Mouse (Mus musculus) midbrain, embryonic 14.5 days (tissue): ENCODE data around the gene Btbd9. TPM values are rescaled to one million over a fixed set of nuclear protein-coding genes. Genes with fewer than 3 reads are reported as not detected.
"Not testable (repeated sequence)": the region's sequence is repeated elsewhere in the genome, so short reads cannot be mapped to it uniquely, and the experiment has no call there.

ENCODE experiments used
- ATAC-seq: fragments of 200-750 bp; cut with Nextera tagmentation; 2 replicates; pipeline ENCODE4 v1.8.0; 2017; ENCODE audit warnings: moderate number of reproducible peaks, moderate library complexity; ENCODE audit not compliant: low FRiP score, low TSS enrichment
- DNase-seq: peaks from one replicate; pipeline ENCODE4 v3.0.0-alpha.2; 2015
- H3K27ac ChIP-seq: fragments of 300-500 bp; sonication (generic); replicated peaks from 2 replicates; pipeline ENCODE4 v1.5.1; 2014; ENCODE audit warnings: mild to moderate bottlenecking, low read depth, low read length, moderate library complexity
- H3K27me3 ChIP-seq: fragments of 300-500 bp; sonication (generic); 2 replicates; pipeline ENCODE4 v1.6.1; 2014; ENCODE audit warnings: low read length, control low read depth, mixed read lengths; ENCODE audit not compliant: control insufficient read depth, insufficient read depth
- H3K36me3 ChIP-seq: fragments of 300-500 bp; sonication (generic); 2 replicates; pipeline ENCODE4 v1.6.1; 2014; ENCODE audit warnings: low read length, control low read depth; ENCODE audit not compliant: control insufficient read depth, insufficient read depth
- H3K4me1 ChIP-seq: fragments of 300-500 bp; sonication (generic); 2 replicates; pipeline ENCODE4 v1.6.1; 2014; ENCODE audit warnings: mild to moderate bottlenecking, antibody characterized with exemption, low read length, control low read depth; ENCODE audit not compliant: control insufficient read depth, insufficient read depth
- H3K4me2 ChIP-seq: fragments of 300-500 bp; sonication (generic); 2 replicates; pipeline ENCODE4 v1.6.1; 2014; ENCODE audit warnings: mild to moderate bottlenecking, low read length, moderate library complexity
- H3K4me3 ChIP-seq: fragments of 300-500 bp; sonication (generic); replicated peaks from 2 replicates; pipeline ENCODE4 v1.5.1; 2014; ENCODE audit warnings: low read depth, low read length
- H3K9ac ChIP-seq: fragments of 300-500 bp; sonication (generic); replicated peaks from 2 replicates; pipeline ENCODE4 v1.6.1; 2014; ENCODE audit warnings: mild to moderate bottlenecking, low read length, moderate library complexity
- H3K9me3 ChIP-seq: fragments of 300-500 bp; sonication (generic); 2 replicates; pipeline ENCODE4 v1.6.1; 2016; ENCODE audit warnings: low read length, control low read depth, mixed read lengths; ENCODE audit not compliant: control insufficient read depth
- WGBS: fragments of 180-500 bp; shearing (Covaris S2); extraction: QIAGEN DNeasy Blood & Tissue Kit; methylation state at CpG from one replicate; pipeline ENCODE4 v1.1.7; 2014; 5-methylcytosine and 5-hydroxymethylcytosine counted together
- polyA plus RNA-seq: library from polyadenylated mRNA; unstranded; fragments of >200 nt; fragmentation: Nextera tagmentation; extraction: Ambion mirVana; gene quantifications from 2 replicates; pipeline ENCODE4 v1.2.1, GENCODE M21; 2014

Btbd9 gene
- polyA plus RNA-seq, 1 experiment from 2014 or later = 140 TPM

GRCm38 (mm10) chr17:30530542-30530940 lies 45.7 kb downstream of the Btbd9 start:
- WGBS = 71% methylated on average over 4 of the region's 4 CpGs
- Histone ChIP-seq H3K9me3 (no peaks in the 10 kb centered on the region), H3K4me3 (no peak overlapping the region), H3K4me1 (no peaks in the 10 kb centered on the region), H3K27ac (no peak overlapping the region), H3K9ac (no peak overlapping the region), H3K36me3 (0 out of 2 replicates have a peak, but pooled peaks cover 10% of the 10 kb centered on the region), H3K4me2 (no peak overlapping the region), H3K27me3 (no peaks in the 10 kb centered on the region)
- DNase-seq = peak; percentile 40
- ATAC-seq = no peak

DNA sequence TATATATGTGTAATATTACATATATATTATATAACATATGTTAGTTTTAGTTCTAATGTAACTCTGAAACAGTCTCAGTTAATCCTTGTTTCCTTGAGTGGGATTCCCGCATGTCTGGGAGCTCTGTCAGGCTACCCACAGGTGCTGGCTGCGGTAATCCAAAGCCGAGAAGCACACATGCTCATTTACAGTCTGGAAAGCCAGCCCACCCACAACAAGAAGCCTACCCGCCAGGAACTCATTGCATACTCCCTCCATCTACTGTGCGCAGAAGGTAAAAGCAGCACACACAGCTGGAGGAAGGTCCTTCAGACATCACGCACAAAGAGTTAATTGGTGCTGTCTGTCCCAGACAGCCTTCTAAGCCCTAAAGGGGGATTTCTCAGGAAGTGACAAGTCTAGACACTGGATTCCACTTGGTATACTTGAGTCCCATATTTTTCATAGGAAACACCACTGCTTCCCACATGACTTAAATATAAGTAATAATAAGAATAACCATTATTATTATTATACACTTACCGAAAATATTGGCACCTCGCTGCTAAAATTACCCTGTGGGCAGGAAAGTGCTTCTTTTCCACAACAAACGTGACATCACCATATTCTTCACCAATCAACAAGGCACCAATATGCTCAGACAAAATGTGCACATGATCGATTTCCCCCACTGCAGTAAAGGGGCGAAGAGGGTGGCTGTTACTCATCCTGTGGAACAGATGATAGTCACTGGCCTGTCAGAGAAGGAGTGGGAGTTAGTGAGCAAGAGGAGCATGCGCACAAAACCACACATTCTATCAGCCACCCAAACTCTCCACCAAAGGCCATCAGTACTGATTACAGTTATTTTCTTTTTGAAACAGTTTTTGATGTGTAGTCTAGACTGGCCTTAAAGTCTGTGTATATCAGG lies 46.4 kb downstream of the Btbd9 start:
- H3K4me1 ChIP-seq = no peaks in the 10 kb centered on the region
- no peak overlapping the region for H3K27ac ChIP-seq
- WGBS = 86% methylated on average over 12 of the region's 12 CpGs
- no peak overlapping the region for H3K4me2 ChIP-seq
- DNase-seq (no peak), ATAC-seq (no peak)
- no peaks in the 10 kb centered on the region for H3K9me3 ChIP-seq
- H3K27me3 ChIP-seq = no peaks in the 10 kb centered on the region
- H3K4me3 ChIP-seq = no peak overlapping the region
- no peak overlapping the region for H3K9ac ChIP-seq
- 0 out of 2 replicates have a peak, but pooled peaks cover 10% of the 10 kb centered on the region for H3K36me3 ChIP-seq

GRCm38 (mm10) chr17:30525405-30526295 lies 50.6 kb downstream of the Btbd9 start:
- Histone ChIP-seq H3K4me3 (no peak overlapping the region), H3K9ac (no peak overlapping the region), H3K27me3 (no peaks in the 10 kb centered on the region), H3K4me1 (no peaks in the 10 kb centered on the region), H3K4me2 (no peak overlapping the region), H3K36me3 (0 out of 2 replicates have a peak, but pooled peaks cover 18% of the 10 kb centered on the region), H3K27ac (no peak overlapping the region), H3K9me3 (no peaks in the 10 kb centered on the region)
- DNase-seq (no peak), ATAC-seq (no peak)
- 76% methylated on average over 6 of the region's 6 CpGs for WGBS

DNA sequence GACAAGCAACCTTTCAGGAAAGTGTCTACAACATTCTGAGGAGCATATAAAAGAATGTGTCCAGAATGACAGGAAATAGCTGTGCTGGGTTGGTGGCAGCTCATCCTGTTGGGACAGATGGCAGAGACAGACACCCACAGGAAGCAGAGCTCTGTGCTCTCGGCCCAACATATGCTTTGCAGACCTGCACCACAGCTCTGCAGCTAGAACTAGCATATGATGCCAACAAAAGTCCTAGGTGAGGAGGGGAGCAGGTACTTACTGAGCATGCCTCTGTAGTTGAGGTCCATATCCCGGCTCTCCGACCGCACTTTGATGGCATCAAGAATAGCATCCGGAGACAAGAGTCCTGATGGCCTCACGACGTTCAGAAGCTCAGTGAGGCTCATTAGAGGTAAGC lies 51.8 kb downstream of the Btbd9 start:
- DNase-seq = no peak
- H3K27ac ChIP-seq = no peak overlapping the region
- no peak overlapping the region for H3K4me3 ChIP-seq

GRCm38 (mm10) chr17:30523783-30524182 lies 52.5 kb downstream of the Btbd9 start:
- no peak overlapping the region for H3K4me2 ChIP-seq
- ATAC-seq (no peak), DNase-seq (no peak)
- no peaks in the 10 kb centered on the region for H3K9me3 ChIP-seq
- no peak overlapping the region for H3K27ac ChIP-seq
- H3K36me3 ChIP-seq = 0 out of 2 replicates have a peak, but pooled peaks cover 18% of the 10 kb centered on the region
- no peaks in the 10 kb centered on the region for H3K27me3 ChIP-seq
- H3K4me3 ChIP-seq = no peak overlapping the region
- no peaks in the 10 kb centered on the region for H3K4me1 ChIP-seq
- WGBS = 80% methylated on average over 2 of the region's 2 CpGs
- H3K9ac ChIP-seq = no peak overlapping the region

More for the DNA sequence above, 51.8 kb downstream of the Btbd9 start:
- Histone ChIP-seq H3K4me1 (no peaks in the 10 kb centered on the region), H3K4me2 (no peak overlapping the region), H3K9me3 (no peaks in the 10 kb centered on the region), H3K27me3 (no peaks in the 10 kb centered on the region), H3K9ac (no peak overlapping the region), H3K36me3 (0 out of 2 replicates have a peak, but pooled peaks cover 18% of the 10 kb centered on the region)
- 92% methylated on average over 7 of the region's 7 CpGs for WGBS
- ATAC-seq = no peak

DNA sequence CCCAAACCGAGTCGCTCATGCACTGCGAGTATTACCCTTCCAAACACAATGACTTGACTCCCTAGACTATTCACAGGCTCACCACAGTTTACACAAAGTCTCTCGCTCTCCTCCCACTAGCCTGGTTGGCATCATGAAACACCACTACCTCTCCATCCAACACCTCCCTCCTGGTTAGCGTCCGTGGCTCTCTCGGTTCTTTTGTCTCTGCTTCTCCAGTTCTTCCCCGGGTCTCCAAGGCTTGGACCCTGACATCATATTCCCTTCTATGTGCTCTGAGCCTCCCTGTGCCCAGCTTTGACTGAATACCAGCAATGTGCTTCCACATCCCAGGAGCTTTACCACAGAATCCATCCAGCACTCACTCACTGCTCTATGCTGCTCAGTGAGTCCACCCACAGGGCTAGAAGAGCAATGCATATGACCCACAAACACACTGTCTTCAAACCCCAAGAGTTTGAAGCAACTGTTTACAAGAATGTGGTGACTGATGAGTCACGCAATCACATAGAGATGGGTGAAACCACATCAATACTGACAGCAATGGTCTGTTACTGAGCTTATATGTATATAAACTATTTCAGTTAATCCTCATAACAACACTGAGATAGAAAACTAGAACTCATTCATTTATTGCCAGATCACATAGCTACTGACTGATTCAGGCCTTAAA lies 53.7 kb downstream of the Btbd9 start:
- H3K9ac ChIP-seq = no peak overlapping the region
- H3K4me2 ChIP-seq = no peak overlapping the region
- H3K27me3 ChIP-seq = no peaks in the 10 kb centered on the region
- no peak overlapping the region for H3K4me3 ChIP-seq
- H3K9me3 ChIP-seq = no peaks in the 10 kb centered on the region
- H3K27ac ChIP-seq = no peak overlapping the region
- no peak for DNase-seq
- no peak for ATAC-seq
- 94% methylated on average over 9 of the region's 9 CpGs for WGBS
- no peaks in the 10 kb centered on the region for H3K4me1 ChIP-seq
- H3K36me3 ChIP-seq = 0 out of 2 replicates have a peak, but pooled peaks cover 18% of the 10 kb centered on the region

GRCm38 (mm10) chr17:30519172-30519512 lies 57.1 kb downstream of the Btbd9 start:
- not testable (repeated sequence) for H3K27me3 ChIP-seq, H3K27ac ChIP-seq, ATAC-seq

DNA sequence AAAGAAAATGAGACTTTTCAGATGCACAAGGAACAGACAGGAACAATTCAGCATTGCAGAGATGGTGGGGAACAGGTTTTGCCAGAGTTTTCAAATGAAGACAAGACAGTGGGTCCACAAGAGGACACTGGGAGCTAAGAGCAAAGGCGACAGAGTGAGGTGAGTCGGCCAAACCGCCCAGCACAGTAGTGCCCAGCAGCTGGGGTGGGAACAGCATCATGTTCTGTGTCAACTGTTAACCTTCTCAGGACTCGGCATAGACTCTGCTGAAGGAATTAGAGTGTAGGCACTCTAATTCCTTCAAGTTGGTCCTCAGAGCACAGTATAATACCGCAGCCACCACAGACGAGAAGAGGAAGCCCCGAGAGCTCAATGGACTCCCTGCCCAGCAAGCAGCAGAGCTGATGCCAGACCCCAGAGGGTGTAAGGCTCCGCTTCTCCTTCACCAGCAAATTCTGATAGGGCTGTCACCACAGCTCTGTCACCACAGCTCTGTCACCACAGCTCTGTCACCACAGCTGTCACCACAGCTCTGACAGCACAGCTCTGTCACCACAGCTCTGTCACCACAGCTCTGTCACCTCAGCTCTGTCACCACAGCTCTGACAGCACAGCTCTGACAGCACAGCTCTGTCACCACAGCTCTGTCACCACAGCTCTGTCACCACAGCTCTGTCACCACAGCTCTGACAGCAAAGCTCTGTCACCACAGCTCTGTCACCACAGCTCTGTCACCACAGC lies 57.7 kb downstream of the Btbd9 start:
- Histone ChIP-seq H3K9ac (no peak overlapping the region), H3K9me3 (no peaks in the 10 kb centered on the region), H3K36me3 (peaks cover 11% of the 10 kb centered on the region; the same call in 1 of the 2 replicates), H3K4me2 (no peak overlapping the region), H3K4me3 (no peak overlapping the region), H3K4me1 (no peaks in the 10 kb centered on the region), H3K27me3 (no peaks in the 10 kb centered on the region), H3K27ac (no peak overlapping the region)
- WGBS = 82% methylated on average over 8 of the region's 8 CpGs
- ATAC-seq (no peak), DNase-seq (no peak)

More at GRCm38 (mm10) chr17:30519172-30519512, 57.1 kb downstream of the Btbd9 start:
- not testable (repeated sequence) for H3K9me3 ChIP-seq, DNase-seq, H3K9ac ChIP-seq, H3K4me2 ChIP-seq, H3K4me3 ChIP-seq, H3K4me1 ChIP-seq
- WGBS = 66% methylated on average over 2 of the region's 2 CpGs
- H3K36me3 ChIP-seq = peaks cover 15% of the 10 kb centered on the region; the same call in 1 of the 2 replicates
